Mouse (Mus musculus): ENCODE data around the gene Hbq1a.

DNA sequence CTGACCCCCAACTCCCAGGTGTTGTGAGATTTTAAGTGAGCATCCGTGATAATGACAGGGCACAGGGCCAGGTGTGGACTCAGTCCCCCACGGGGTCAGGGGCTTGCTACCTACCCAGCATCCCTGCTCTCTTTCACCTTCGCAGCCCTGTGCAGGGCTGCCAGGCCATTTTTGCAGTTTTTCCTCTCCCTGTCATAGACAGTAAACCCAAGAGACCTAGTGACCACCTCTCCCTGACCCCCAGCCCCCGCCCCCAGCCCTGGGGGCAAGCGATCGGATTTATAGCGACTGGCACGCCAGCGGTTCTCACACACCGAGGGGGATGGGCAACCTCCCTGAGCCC, 47.4 kb downstream of the Hbq1a start:
- no peak for TF ChIP-seq CTCF (IDR thresholded peaks at IDR 0.05)
- TF ChIP-seq EP300 (IDR thresholded peaks at IDR 0.05) = no peak

Data from lung, postnatal 0 days (tissue).